Mouse (Mus musculus) heart, embryonic 13.5 days (tissue): ENCODE measurements around the gene Mbl2. TPM values are rescaled to one million over a fixed set of nuclear protein-coding genes. Genes with fewer than 3 reads are reported as not detected.

Experiments
- microRNA-seq: library from miRNA; unstranded; fragments of <30 nt; microRNA quantifications from one replicate; pipeline ENCODE4, GENCODE M21; 2016
- polyA plus RNA-seq: library from polyadenylated mRNA; unstranded; fragments of >200 nt; fragmentation: Nextera tagmentation; extraction: Ambion mirVana; gene quantifications from 2 replicates; pipeline ENCODE4 v1.2.1, GENCODE M21; 2015

The Mbl2 gene
- polyA plus RNA-seq, 1 experiment from 2014 or later = not detected

Small RNA genes lying within 50 kb of the gene (microRNA-seq; reads per million reads assigned to microRNA genes)
- gene Gm24108 = not detected

Other genes with a start within 250 kb of the Mbl2 start
- gene Trpd52l3, start 229.2 kb upstream of the Mbl2 start, polyA plus RNA-seq = not detected in 2 replicates
- 45.0 and 45.4 TPM in 2 replicates for gene Uhrf2, start 202.4 kb upstream of the Mbl2 start, polyA plus RNA-seq
- 1.4 and 2.8 TPM in 2 replicates for gene Gldc, start 57.5 kb upstream of the Mbl2 start, polyA plus RNA-seq